Mouse (Mus musculus) limb, embryonic 10.5 days (tissue): ENCODE results near the gene Cadm1. TPM values are rescaled to one million over a fixed set of nuclear protein-coding genes. Genes with fewer than 3 reads are reported as not detected.
A peak's percentile ranks its signal among the peaks of the same experiment; 100 is the strongest.

Experiments used
- DNase-seq: peaks from one replicate; pipeline ENCODE4 v3.0.0-alpha.2; 2017; ENCODE audit warnings: low spot score
- H3K27ac ChIP-seq: fragments of 300-500 bp; sonication (generic); 2 replicates; pipeline ENCODE4 v1.5.1; 2016; ENCODE audit warnings: mild to moderate bottlenecking
- H3K27me3 ChIP-seq: fragments of 300-500 bp; sonication (generic); 2 replicates; pipeline ENCODE4 v1.6.1; 2016; ENCODE audit warnings: low read depth, mild to moderate bottlenecking; ENCODE audit not compliant: poor library complexity, severe bottlenecking
- H3K36me3 ChIP-seq: fragments of 300-500 bp; sonication (generic); 2 replicates; pipeline ENCODE4 v1.6.1; 2016; ENCODE audit warnings: mild to moderate bottlenecking, moderate library complexity
- H3K4me1 ChIP-seq: fragments of 300-500 bp; sonication (generic); 2 replicates; pipeline ENCODE4 v1.6.1; 2016
- H3K4me3 ChIP-seq: fragments of 300-500 bp; sonication (generic); 2 replicates; pipeline ENCODE4 v1.5.1; 2016; ENCODE audit warnings: mild to moderate bottlenecking, moderate library complexity
- H3K9me3 ChIP-seq: fragments of 300-500 bp; sonication (generic); replicated peaks from 2 replicates; pipeline ENCODE4 v1.6.1; 2016; ENCODE audit warnings: mild to moderate bottlenecking
- WGBS: fragments of 180-500 bp; shearing (Covaris S2); methylation state at CpG from one replicate; pipeline ENCODE4 v1.1.7; 2016; 5-methylcytosine and 5-hydroxymethylcytosine counted together
- polyA plus RNA-seq: library from polyadenylated mRNA; unstranded; fragments of >200 nt; fragmentation: Nextera tagmentation; extraction: Ambion mirVana; gene quantifications from 2 replicates; pipeline ENCODE4 v1.2.1, GENCODE M21; 2016

Gene Cadm1
- polyA plus RNA-seq, 1 experiment from 2014 or later, result 49.1 TPM

GRCm38 (mm10) chr9:47561596-47561995 is 31.6 kb downstream of the Cadm1 start:
- H3K36me3 ChIP-seq, result no peaks in the 10 kb centered on the region
- peaks cover 10% of the 10 kb centered on the region for H3K4me1 ChIP-seq
- 90% methylated on average over 4 of the region's 4 CpGs for WGBS
- H3K4me3 ChIP-seq, result no peak overlapping the region
- H3K27me3 ChIP-seq, result no peaks in the 10 kb centered on the region
- DNase-seq, result no peak
- H3K27ac ChIP-seq, result no peak overlapping the region
- H3K9me3 ChIP-seq, result no peaks in the 10 kb centered on the region

DNA sequence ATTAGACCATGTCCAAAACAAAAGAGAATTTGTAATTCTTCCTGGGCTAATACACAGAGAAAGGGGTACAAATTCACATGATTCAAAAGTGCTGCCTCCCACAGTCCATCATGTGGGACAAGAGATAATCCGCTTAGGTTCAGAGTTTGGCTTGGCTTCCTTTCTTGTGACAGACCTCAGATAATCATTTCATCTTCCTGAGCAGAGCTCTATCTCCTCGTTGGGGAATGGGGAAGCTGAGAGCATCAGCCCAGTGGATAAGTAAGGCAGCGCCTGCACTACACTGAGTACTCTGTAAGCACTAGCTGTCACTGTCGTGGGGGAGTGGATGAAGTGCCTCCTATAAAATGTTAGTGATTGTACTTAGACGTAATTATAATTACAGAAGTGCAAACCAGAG is 35.1 kb downstream of the Cadm1 start:
- no peak overlapping the region for H3K27ac ChIP-seq
- no peak for DNase-seq
- H3K4me3 ChIP-seq, result no peak overlapping the region
- no peaks in the 10 kb centered on the region for H3K27me3 ChIP-seq
- H3K36me3 ChIP-seq, result no peaks in the 10 kb centered on the region
- peaks cover 18% of the 10 kb centered on the region for H3K4me1 ChIP-seq
- H3K9me3 ChIP-seq, result no peaks in the 10 kb centered on the region
- WGBS, result 67% methylated on average over 5 of the region's 5 CpGs

- no peak for DNase-seq
- WGBS, result 84% methylated on average over 6 of the region's 6 CpGs
- Histone ChIP-seq H3K9me3 (no peaks in the 10 kb centered on the region), H3K27ac (no peak overlapping the region), H3K4me1 (peaks cover 37% of the 10 kb centered on the region), H3K27me3 (peaks cover 5% of the 10 kb centered on the region; the same call in 1 of the 2 replicates), H3K4me3 (no peak overlapping the region), H3K36me3 (no peaks in the 10 kb centered on the region)
These were observed 37.9 kb downstream of the Cadm1 start for GRCm38 (mm10) chr9:47567873-47568272.

DNA sequence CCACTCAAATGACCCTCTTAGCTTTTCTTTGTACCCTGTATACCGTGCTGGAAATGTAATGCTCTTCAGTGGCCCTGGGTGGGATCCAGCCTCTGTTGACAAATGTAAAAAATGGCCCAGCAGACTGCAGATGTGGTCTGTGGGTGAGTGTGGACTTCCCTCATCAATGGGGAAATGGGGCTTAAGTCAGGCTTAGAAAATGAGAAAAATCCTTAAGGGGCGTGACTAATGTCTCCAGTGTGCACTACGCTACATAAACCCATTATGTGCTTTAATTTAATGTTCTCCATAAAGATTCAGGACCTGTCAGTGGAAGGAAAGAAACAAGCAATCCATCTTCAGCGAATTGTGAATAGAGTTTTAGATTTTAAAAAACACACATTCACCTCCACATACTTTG is 40.2 kb downstream of the Cadm1 start:
- no peak for DNase-seq
- H3K27me3 ChIP-seq, result peaks cover 5% of the 10 kb centered on the region; the same call in 1 of the 2 replicates
- peaks cover 52% of the 10 kb centered on the region for H3K4me1 ChIP-seq
- H3K36me3 ChIP-seq, result no peaks in the 10 kb centered on the region
- 78% methylated on average over 4 of the region's 4 CpGs for WGBS
- H3K9me3 ChIP-seq, result no peaks in the 10 kb centered on the region
- H3K27ac ChIP-seq, result no peak overlapping the region
- no peak overlapping the region for H3K4me3 ChIP-seq

DNA sequence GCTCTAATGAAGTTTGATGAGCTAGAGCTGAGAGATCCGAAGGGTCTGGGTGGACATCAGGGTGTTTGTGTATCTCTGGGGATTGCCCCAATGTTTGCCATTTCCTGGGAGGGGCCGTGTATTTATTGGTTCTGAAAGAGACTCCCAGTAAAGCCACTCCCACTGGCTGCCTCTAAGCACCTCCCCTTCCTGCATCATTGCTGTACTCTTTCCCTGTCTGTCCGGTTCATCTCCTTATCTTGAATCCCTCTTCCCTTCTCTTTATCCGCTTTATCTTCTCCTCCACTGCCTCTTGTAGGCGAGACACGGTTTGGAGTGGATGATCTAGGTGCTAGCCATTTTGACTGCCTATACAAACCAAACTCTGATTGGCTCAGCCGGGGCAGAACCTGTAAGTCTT is 41.5 kb downstream of the Cadm1 start:
- Histone ChIP-seq H3K27me3 (peaks cover 5% of the 10 kb centered on the region; the same call in 1 of the 2 replicates), H3K4me3 (no peak overlapping the region), H3K4me1 (peaks cover 59% of the 10 kb centered on the region), H3K27ac (no peak overlapping the region), H3K9me3 (no peaks in the 10 kb centered on the region), H3K36me3 (no peaks in the 10 kb centered on the region)
- 89% methylated on average over 7 of the region's 7 CpGs for WGBS
- DNase-seq, result no peak

- WGBS, result 86% methylated on average over 5 of the region's 5 CpGs
- Histone ChIP-seq H3K9me3 (no peaks in the 10 kb centered on the region), H3K36me3 (no peaks in the 10 kb centered on the region), H3K4me1 (peaks cover 57% of the 10 kb centered on the region), H3K4me3 (no peak overlapping the region), H3K27ac (no peak overlapping the region), H3K27me3 (peaks cover 5% of the 10 kb centered on the region; the same call in 1 of the 2 replicates)
- DNase-seq, result no peak
These were observed 42.2 kb downstream of the Cadm1 start for GRCm38 (mm10) chr9:47572132-47572531.

- peaks cover 48% of the 10 kb centered on the region for H3K4me1 ChIP-seq
These were observed 43.5 kb downstream of the Cadm1 start for GRCm38 (mm10) chr9:47573456-47573855.

DNA sequence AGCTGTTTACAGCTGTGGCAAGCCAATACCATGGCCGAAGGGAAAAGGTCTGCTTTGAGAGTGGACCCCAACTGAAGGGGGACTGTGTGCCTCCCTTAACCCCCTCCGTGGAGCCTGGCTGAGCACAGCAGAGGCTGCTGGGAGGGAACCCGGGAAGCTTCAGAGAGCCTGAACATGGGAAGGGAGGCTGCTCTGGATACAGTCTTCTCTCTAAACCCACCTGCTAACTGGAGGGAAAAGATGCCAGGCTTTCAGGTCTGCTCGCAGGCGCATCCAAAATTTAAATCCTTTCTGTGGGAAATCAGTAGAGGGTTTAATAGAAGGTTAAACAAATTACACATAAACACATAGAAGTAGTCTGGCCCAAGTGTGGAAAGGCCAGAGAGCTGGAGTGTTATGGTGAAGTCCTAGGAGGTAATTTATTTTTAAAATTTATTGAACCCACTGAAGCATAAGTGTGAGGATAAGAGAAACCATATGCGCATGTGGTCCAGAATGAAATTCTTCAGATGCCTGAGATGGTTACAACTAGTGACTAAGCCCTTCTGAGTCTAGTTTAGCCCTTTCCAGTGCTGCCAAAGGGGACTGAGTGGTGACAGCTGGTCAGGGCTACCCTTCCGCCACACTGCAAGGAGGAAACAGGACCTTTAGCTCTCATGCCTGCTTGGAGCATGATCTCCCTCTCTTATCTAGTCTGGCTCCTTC is 44.9 kb downstream of the Cadm1 start:
- 61% methylated on average over 7 of the region's 7 CpGs for WGBS
- peaks cover 43% of the 10 kb centered on the region for H3K4me1 ChIP-seq
- no peaks in the 10 kb centered on the region for H3K36me3 ChIP-seq
- no peak overlapping the region for H3K4me3 ChIP-seq
- H3K9me3 ChIP-seq, result no peaks in the 10 kb centered on the region
- H3K27ac ChIP-seq, result no peak overlapping the region
- peak; percentile 43 for DNase-seq
- peaks cover 5% of the 10 kb centered on the region; the same call in 1 of the 2 replicates for H3K27me3 ChIP-seq

More at GRCm38 (mm10) chr9:47573456-47573855, 43.5 kb downstream of the Cadm1 start:
- Histone ChIP-seq H3K27ac (no peak overlapping the region), H3K27me3 (peaks cover 5% of the 10 kb centered on the region; the same call in 1 of the 2 replicates), H3K9me3 (no peaks in the 10 kb centered on the region), H3K4me3 (no peak overlapping the region), H3K36me3 (no peaks in the 10 kb centered on the region)
- DNase-seq, result no peak
- WGBS, result 88% methylated on average over 7 of the region's 7 CpGs

- Histone ChIP-seq H3K36me3 (no peaks in the 10 kb centered on the region), H3K27me3 (peaks cover 5% of the 10 kb centered on the region; the same call in 1 of the 2 replicates), H3K9me3 (no peaks in the 10 kb centered on the region), H3K27ac (no peak overlapping the region), H3K4me3 (no peak overlapping the region), H3K4me1 (peaks cover 34% of the 10 kb centered on the region)
- WGBS, result 82% methylated on average over 11 of the region's 11 CpGs
- no peak for DNase-seq
These were observed 45.8 kb downstream of the Cadm1 start for GRCm38 (mm10) chr9:47575764-47576163.

- no peak for DNase-seq
- WGBS, result 95% methylated on average over 6 of the region's 6 CpGs
- no peak overlapping the region for H3K27ac ChIP-seq
These were observed 49.5 kb downstream of the Cadm1 start for GRCm38 (mm10) chr9:47579464-47579863.

GRCm38 (mm10) chr9:47581576-47582365 is 51.8 kb downstream of the Cadm1 start:
- no peaks in the 10 kb centered on the region for H3K36me3 ChIP-seq
- no peaks in the 10 kb centered on the region for H3K27me3 ChIP-seq
- DNase-seq, result no peak
- 63% methylated on average over 6 of the region's 6 CpGs for WGBS
- H3K9me3 ChIP-seq, result no peaks in the 10 kb centered on the region
- H3K4me1 ChIP-seq, result peaks cover 32% of the 10 kb centered on the region
- H3K27ac ChIP-seq, result no peak overlapping the region
- H3K4me3 ChIP-seq, result no peak overlapping the region

More at GRCm38 (mm10) chr9:47579464-47579863, 49.5 kb downstream of the Cadm1 start:
- Histone ChIP-seq H3K4me1 (peaks cover 24% of the 10 kb centered on the region), H3K36me3 (no peaks in the 10 kb centered on the region), H3K4me3 (no peak overlapping the region), H3K27me3 (no peaks in the 10 kb centered on the region), H3K9me3 (no peaks in the 10 kb centered on the region)

- 77% methylated on average over 3 of the region's 4 CpGs for WGBS
- no peak for DNase-seq
- Histone ChIP-seq H3K4me3 (no peak overlapping the region), H3K36me3 (no peaks in the 10 kb centered on the region), H3K27ac (no peak overlapping the region), H3K4me1 (peaks cover 38% of the 10 kb centered on the region), H3K27me3 (no peaks in the 10 kb centered on the region), H3K9me3 (no peaks in the 10 kb centered on the region)
These were observed 53.3 kb downstream of the Cadm1 start for GRCm38 (mm10) chr9:47583241-47583640.

- no peaks in the 10 kb centered on the region for H3K9me3 ChIP-seq
- no peak overlapping the region for H3K27ac ChIP-seq
- DNase-seq, result no peak
- WGBS, result 87% methylated on average over 5 of the region's 5 CpGs
- no peaks in the 10 kb centered on the region for H3K36me3 ChIP-seq
- H3K4me1 ChIP-seq, result peaks cover 35% of the 10 kb centered on the region
- H3K4me3 ChIP-seq, result no peak overlapping the region
- H3K27me3 ChIP-seq, result no peaks in the 10 kb centered on the region
These were observed 56.2 kb downstream of the Cadm1 start for GRCm38 (mm10) chr9:47586176-47586575.
